Mouse (Mus musculus): Measurements from ENCODE around the gene Myl7. TPM values are rescaled to one million over a fixed set of nuclear protein-coding genes. Genes with fewer than 3 reads are reported as not detected.

Gene Myl7
- polyA plus RNA-seq, 1 experiment from 2014 or later = 3.5 TPM

DNA sequence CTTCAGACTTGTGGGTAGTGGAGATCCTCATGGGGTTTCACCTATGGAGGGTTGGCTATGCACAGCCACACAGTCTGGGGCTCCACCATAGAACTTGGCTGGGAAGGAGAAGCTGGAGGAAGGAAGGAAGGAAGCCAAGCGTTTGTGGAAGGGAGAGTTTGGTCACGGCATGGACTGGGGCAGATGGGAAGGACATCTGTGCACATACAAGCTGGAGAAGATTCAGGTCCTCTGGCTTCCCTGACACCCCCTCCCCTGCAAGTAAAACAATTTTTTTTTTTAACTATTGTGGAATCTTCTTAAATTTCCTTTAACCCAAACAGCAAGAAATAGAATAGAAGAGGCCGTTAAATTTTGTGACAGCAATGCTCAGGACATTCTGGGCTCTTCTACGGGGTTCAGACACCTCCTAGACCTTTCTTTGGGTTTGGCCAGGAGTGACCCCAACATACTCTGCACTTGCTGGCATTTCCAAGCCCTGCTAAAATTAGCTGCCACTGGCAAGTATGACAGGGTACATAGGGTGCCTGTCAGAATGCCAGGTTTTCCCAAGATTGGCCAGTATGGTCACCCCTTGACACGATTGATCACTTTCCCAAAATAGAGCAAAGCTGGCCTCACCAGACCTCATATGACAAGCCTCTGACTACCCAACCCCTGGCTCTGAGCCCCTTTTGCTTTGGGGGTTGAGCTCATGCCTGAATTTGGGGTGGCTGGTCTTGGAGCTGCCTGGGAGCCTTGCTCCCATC is 17.0 kb upstream of the Myl7 start:
- no peak overlapping the region for H3K4me3 ChIP-seq
- WGBS = 83% methylated on average over 5 of the region's 5 CpGs
- no peak overlapping the region for H3K4me2 ChIP-seq
- H3K9me3 ChIP-seq = no peaks in the 10 kb centered on the region
- no peaks in the 10 kb centered on the region for H3K27me3 ChIP-seq
- ATAC-seq (ENCODE audit: low read depth) = no peak
- no peaks in the 10 kb centered on the region for H3K36me3 ChIP-seq
- H3K27ac ChIP-seq (replicated peaks) = no peak overlapping the region
- H3K4me1 ChIP-seq (replicated peaks) = peaks cover 6% of the 10 kb centered on the region
- H3K9ac ChIP-seq = no peak overlapping the region

DNA sequence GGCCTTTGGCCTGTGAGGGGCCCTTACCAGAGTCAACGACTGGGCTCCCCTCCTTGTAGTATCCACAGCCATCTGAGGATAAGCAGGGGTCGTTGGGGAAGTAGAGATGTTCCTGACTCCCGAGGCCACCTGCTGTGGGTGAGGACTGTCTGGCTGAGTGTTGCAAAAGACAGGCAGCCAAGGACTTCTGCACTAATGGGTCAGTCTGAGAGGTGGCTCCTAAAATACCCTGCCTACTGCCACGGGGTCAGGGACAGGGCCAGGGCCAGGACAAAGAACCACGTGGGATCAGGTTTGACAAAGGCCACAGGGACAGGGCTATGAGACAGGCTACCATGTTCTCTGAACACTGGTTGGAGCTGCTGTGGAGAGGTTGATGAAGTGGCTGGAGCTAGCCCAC is 16.4 kb upstream of the Myl7 start:
- Histone ChIP-seq H3K4me3 (no peak overlapping the region), H3K27me3 (no peaks in the 10 kb centered on the region), H3K36me3 (no peaks in the 10 kb centered on the region), H3K4me2 (no peak overlapping the region), H3K4me1 (replicated peaks) (peaks cover 6% of the 10 kb centered on the region), H3K27ac (replicated peaks) (no peak overlapping the region), H3K9me3 (no peaks in the 10 kb centered on the region), H3K9ac (no peak overlapping the region)
- no peak for ATAC-seq (ENCODE audit: low read depth)
- WGBS = 63% methylated on average over 5 of the region's 5 CpGs

GRCm38 (mm10) chr11:5913936-5914335 is 15.4 kb upstream of the Myl7 start:
- no peak for ATAC-seq (ENCODE audit: low read depth)
- no peak overlapping the region for H3K27ac ChIP-seq (replicated peaks)
- H3K9ac ChIP-seq = no peak overlapping the region
- H3K27me3 ChIP-seq = no peaks in the 10 kb centered on the region
- no peak overlapping the region for H3K4me2 ChIP-seq
- 75% methylated on average over 4 of the region's 4 CpGs for WGBS
- H3K36me3 ChIP-seq = no peaks in the 10 kb centered on the region
- H3K4me1 ChIP-seq (replicated peaks) = peaks cover 6% of the 10 kb centered on the region
- no peaks in the 10 kb centered on the region for H3K9me3 ChIP-seq
- no peak overlapping the region for H3K4me3 ChIP-seq

DNA sequence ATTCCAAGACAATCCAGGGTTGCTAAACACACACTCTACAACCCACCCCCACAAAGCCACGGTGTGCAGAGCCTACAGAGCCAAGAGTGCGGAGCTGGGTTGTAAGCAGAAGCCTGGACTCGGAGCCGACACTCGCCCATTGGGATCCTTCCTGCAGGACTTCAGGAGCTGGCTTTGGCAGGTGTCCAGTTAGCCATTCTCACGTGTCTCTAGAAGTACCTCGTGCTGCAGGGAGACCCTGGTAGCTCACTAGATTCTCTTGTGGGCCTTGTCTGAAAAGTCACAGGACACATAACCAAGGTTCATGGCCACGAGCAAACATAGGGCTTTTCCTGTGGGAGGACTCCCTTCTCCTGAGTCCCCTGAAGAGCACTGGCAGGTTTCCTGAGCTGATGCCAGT is 14.7 kb upstream of the Myl7 start:
- peaks cover 6% of the 10 kb centered on the region for H3K4me1 ChIP-seq (replicated peaks)
- H3K36me3 ChIP-seq = no peaks in the 10 kb centered on the region
- no peaks in the 10 kb centered on the region for H3K9me3 ChIP-seq
- no peak overlapping the region for H3K9ac ChIP-seq
- 68% methylated on average over 8 of the region's 8 CpGs for WGBS
- no peaks in the 10 kb centered on the region for H3K27me3 ChIP-seq
- H3K4me3 ChIP-seq = no peak overlapping the region
- no peak overlapping the region for H3K4me2 ChIP-seq
- H3K27ac ChIP-seq (replicated peaks) = no peak overlapping the region
- no peak for ATAC-seq (ENCODE audit: low read depth)

DNA sequence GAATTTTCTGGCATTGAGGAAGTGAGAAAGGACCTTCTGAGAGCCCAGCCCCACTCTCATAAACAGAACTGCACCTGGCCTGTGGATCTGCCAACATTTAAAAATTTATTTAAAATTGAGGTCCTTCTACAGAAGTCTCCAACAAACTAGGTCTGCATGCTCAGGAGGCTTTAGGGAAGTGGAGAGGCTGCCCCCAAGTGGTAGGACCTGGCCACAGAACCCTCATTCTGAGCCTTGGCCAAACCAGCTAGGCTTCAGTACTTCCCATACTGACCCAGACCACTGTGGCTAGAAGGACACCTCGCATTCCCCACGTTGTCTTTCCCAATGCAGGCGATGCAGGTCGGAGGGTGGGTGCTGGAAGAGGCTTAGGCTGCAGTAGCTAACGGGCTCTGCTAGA is 14.1 kb upstream of the Myl7 start:
- H3K36me3 ChIP-seq = no peaks in the 10 kb centered on the region
- no peaks in the 10 kb centered on the region for H3K27me3 ChIP-seq
- WGBS = 31% methylated on average over 5 of the region's 5 CpGs
- no peak overlapping the region for H3K9ac ChIP-seq
- H3K27ac ChIP-seq (replicated peaks) = no peak overlapping the region
- H3K4me2 ChIP-seq = no peak overlapping the region
- no peak overlapping the region for H3K4me3 ChIP-seq
- H3K9me3 ChIP-seq = no peaks in the 10 kb centered on the region
- ATAC-seq (ENCODE audit: low read depth) = no peak; the same call in 1 of the 2 replicates
- peaks cover 6% of the 10 kb centered on the region for H3K4me1 ChIP-seq (replicated peaks)

- Histone ChIP-seq H3K4me2 (no peak overlapping the region), H3K27me3 (no peaks in the 10 kb centered on the region), H3K9me3 (no peaks in the 10 kb centered on the region), H3K4me3 (no peak overlapping the region), H3K4me1 (replicated peaks) (peaks cover 16% of the 10 kb centered on the region), H3K27ac (replicated peaks) (no peak overlapping the region), H3K36me3 (no peaks in the 10 kb centered on the region), H3K9ac (no peak overlapping the region)
- no peak for ATAC-seq (ENCODE audit: low read depth)
- 82% methylated on average over 4 of the region's 4 CpGs for WGBS
These were observed 10.1 kb upstream of the Myl7 start for GRCm38 (mm10) chr11:5908642-5909041.

DNA sequence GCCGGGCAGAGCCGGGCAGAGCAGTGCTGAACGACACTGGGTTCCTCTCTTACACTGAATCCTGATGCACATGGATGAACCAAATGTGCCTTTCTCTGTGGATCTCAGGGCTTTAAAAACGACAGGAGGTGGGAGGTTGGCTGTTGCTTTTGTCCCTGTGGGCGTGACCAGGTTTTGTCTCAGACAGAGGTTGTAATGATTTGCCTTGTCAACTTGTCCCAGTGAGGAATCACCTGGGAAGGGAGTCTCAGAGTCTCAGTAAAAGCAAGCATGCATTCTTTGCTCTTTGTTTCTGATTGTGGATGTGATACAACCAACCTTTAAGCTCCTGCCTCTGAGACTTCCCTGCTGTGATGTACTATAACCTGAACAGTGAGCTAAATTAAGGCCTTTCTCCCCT is 8.5 kb upstream of the Myl7 start:
- WGBS = 30% methylated on average over 5 of the region's 5 CpGs
- peaks cover 20% of the 10 kb centered on the region for H3K4me1 ChIP-seq (replicated peaks)
- no peaks in the 10 kb centered on the region for H3K27me3 ChIP-seq
- ATAC-seq (ENCODE audit: low read depth) = no peak
- H3K9ac ChIP-seq = no peak overlapping the region
- H3K9me3 ChIP-seq = no peaks in the 10 kb centered on the region
- no peaks in the 10 kb centered on the region for H3K36me3 ChIP-seq
- H3K4me3 ChIP-seq = no peak overlapping the region
- no peak overlapping the region for H3K4me2 ChIP-seq
- H3K27ac ChIP-seq (replicated peaks) = no peak overlapping the region

GRCm38 (mm10) chr11:5905778-5906518 is 7.4 kb upstream of the Myl7 start:
- no peak for ATAC-seq (ENCODE audit: low read depth)
- Histone ChIP-seq H3K27me3 (no peaks in the 10 kb centered on the region), H3K9ac (no peak overlapping the region)

DNA sequence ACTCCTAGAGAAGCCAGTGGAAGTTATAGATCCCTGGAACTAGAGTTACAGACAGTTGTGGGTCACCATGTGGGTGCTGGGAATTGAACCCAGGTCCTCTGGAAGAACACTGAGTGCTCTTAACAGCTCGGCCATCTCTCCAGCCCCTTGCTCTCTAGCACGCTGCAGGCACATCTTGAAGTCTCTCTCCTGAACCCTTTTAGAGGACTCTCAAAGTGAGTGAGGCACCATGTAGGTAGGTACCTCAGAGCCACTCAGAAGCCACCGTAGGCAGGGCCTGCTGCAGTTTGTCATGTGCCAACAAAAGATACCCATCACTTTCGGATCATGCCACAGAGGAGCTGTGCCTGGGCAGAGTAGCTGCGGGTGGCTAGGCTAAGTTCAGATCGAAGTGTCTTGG is 6.3 kb upstream of the Myl7 start:
- Histone ChIP-seq H3K36me3 (no peaks in the 10 kb centered on the region), H3K27me3 (0 out of 2 replicates have a peak, but pooled peaks cover 3% of the 10 kb centered on the region), H3K9me3 (no peaks in the 10 kb centered on the region), H3K4me2 (no peak overlapping the region), H3K4me1 (replicated peaks) (peaks cover 36% of the 10 kb centered on the region), H3K9ac (no peak overlapping the region), H3K27ac (replicated peaks) (no peak overlapping the region), H3K4me3 (no peak overlapping the region)
- 93% methylated on average over 6 of the region's 6 CpGs for WGBS
- no peak for ATAC-seq (ENCODE audit: low read depth)

More at GRCm38 (mm10) chr11:5905778-5906518, 7.4 kb upstream of the Myl7 start:
- Histone ChIP-seq H3K4me3 (no peak overlapping the region), H3K9me3 (no peaks in the 10 kb centered on the region), H3K27ac (replicated peaks) (no peak overlapping the region), H3K4me2 (no peak overlapping the region), H3K4me1 (replicated peaks) (peaks cover 31% of the 10 kb centered on the region), H3K36me3 (no peaks in the 10 kb centered on the region)
- 79% methylated on average over 10 of the region's 10 CpGs for WGBS

GRCm38 (mm10) chr11:5904357-5904756 is 5.8 kb upstream of the Myl7 start:
- H3K4me2 ChIP-seq = no peak overlapping the region
- no peaks in the 10 kb centered on the region for H3K36me3 ChIP-seq
- 0 out of 2 replicates have a peak, but pooled peaks cover 3% of the 10 kb centered on the region for H3K27me3 ChIP-seq
- H3K4me3 ChIP-seq = no peak overlapping the region
- no peak for ATAC-seq (ENCODE audit: low read depth)
- peak overlapping the region; percentile 24; the same call in 1 of the 2 replicates for H3K27ac ChIP-seq (replicated peaks)
- H3K4me1 ChIP-seq (replicated peaks) = peaks cover 36% of the 10 kb centered on the region
- 72% methylated on average over 19 of the region's 19 CpGs for WGBS
- no peaks in the 10 kb centered on the region for H3K9me3 ChIP-seq
- no peak overlapping the region for H3K9ac ChIP-seq

GRCm38 (mm10) chr11:5903844-5904243 is 5.3 kb upstream of the Myl7 start:
- H3K27ac ChIP-seq (replicated peaks) = peak overlapping the region; percentile 24; the same call in 1 of the 2 replicates
- H3K36me3 ChIP-seq = no peaks in the 10 kb centered on the region
- H3K4me2 ChIP-seq = no peak overlapping the region
- no peak for ATAC-seq (ENCODE audit: low read depth)
- no peak overlapping the region for H3K4me3 ChIP-seq
- H3K9ac ChIP-seq = no peak overlapping the region
- WGBS = 84% methylated on average over 2 of the region's 2 CpGs
- H3K4me1 ChIP-seq (replicated peaks) = peaks cover 36% of the 10 kb centered on the region
- no peaks in the 10 kb centered on the region for H3K9me3 ChIP-seq
- H3K27me3 ChIP-seq = peaks cover 5% of the 10 kb centered on the region; the same call in 1 of the 2 replicates

DNA sequence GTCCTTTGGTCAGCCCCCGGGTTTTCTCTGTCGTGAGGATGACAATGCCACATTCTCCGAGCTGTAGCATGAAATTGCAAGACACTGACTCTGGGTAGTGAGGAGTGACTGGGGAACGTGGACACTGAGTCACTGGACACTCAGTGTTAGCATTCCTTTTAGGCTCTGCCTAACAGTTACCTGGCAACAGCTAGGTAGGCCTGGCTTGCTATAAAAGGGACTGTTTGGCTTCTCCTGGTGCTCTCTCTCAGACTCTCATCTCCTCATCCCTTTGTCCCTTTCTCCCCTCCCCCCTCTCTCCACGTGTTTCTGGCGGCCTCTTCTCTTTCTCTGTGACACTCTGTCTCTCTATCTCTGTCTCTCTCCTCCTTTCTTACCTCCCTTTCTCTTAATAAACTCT is 3.8 kb upstream of the Myl7 start:
- Histone ChIP-seq H3K4me1 (replicated peaks) (peaks cover 43% of the 10 kb centered on the region), H3K27me3 (peaks cover 20% of the 10 kb centered on the region), H3K9ac (peak overlapping the region; percentile 75), H3K4me3 (peak overlapping the region; percentile 41), H3K27ac (replicated peaks) (peak overlapping the region; percentile 87), H3K9me3 (no peaks in the 10 kb centered on the region), H3K4me2 (peak overlapping the region; percentile 71), H3K36me3 (no peaks in the 10 kb centered on the region)
- peak; percentile 37; the same call in 1 of the 2 replicates for ATAC-seq (ENCODE audit: low read depth)
- WGBS = 2% methylated on average over 6 of the region's 6 CpGs

All from neural tube, embryonic 13.5 days (tissue).